Mouse (Mus musculus) left cerebral cortex, adult 2 months (tissue): ENCODE measurements at regions not wholly inside any gene's neighbourhood (a gene's known extent, or its start where the extent isn't known, plus 50 kb on each side); places are given as distances from the start of the nearest gene placed in this dataset.

Experiments used
- DNase-seq, 2 experiments: peaks; one replicate each; pipeline ENCODE4 v3.0.0; 2021 to 2022; ENCODE audit warnings: low spot score in 2 of 2, mixed read lengths in 1 of 2; ENCODE audit errors: extremely low spot score in 1 of 2
- H3K27ac ChIP-seq: fragments of 200-600 bp; 2 replicates; pipeline ENCODE4 v1.8.1; 2022
- H3K4me3 ChIP-seq: fragments of 200-600 bp; 2 replicates; pipeline ENCODE4 v1.8.1; 2022
- CTCF ChIP-seq: fragments of 200-600 bp; IDR thresholded peaks from 2 replicates; pipeline ENCODE4 v1.8.1; 2022; ENCODE audit warnings: antibody characterized with exemption, mild to moderate bottlenecking, moderate library complexity
- intact Hi-C: fragments of 180-260 bp; cut with DNase I; formaldehyde crosslinking; loops from one replicate; pipeline ENCODE4 v1.15.1; 2025

- no peak for DNase-seq
- intact Hi-C loops = no loop called here
- Histone ChIP-seq H3K4me3 (no peak overlapping the region), H3K27ac (no peak overlapping the region)
- TF ChIP-seq CTCF = no peak
Observed at GRCm38 (mm10) chr6:84376666-84377065, 217.0 kb downstream of the Cyp26b1 start.

- intact Hi-C loops = no loop called here
- Histone ChIP-seq H3K4me3 (no peak overlapping the region), H3K27ac (no peak overlapping the region)
- peak; percentile 82 for TF ChIP-seq CTCF
- DNase-seq = peak; percentile 28 to 38
Observed at GRCm38 (mm10) chr6:84375498-84375897, 218.2 kb downstream of the Cyp26b1 start.

- TF ChIP-seq CTCF = no peak
- intact Hi-C loops = no loop called here
- DNase-seq = no peak
- no peak overlapping the region for H3K27ac ChIP-seq
- H3K4me3 ChIP-seq = no peak overlapping the region
Observed at GRCm38 (mm10) chr6:84366365-84366764, 227.3 kb downstream of the Cyp26b1 start.

- intact Hi-C loops = no loop called here
- no peak for DNase-seq
- TF ChIP-seq CTCF = no peak
- no peak overlapping the region for H3K27ac ChIP-seq
- no peak overlapping the region for H3K4me3 ChIP-seq
Observed at GRCm38 (mm10) chr6:84365914-84366313, 227.8 kb downstream of the Cyp26b1 start.

- intact Hi-C loops = no loop called here
- H3K4me3 ChIP-seq = no peak overlapping the region
- DNase-seq = no peak
- TF ChIP-seq CTCF = no peak
- H3K27ac ChIP-seq = no peak overlapping the region
Observed at GRCm38 (mm10) chr6:84364964-84365363, 228.7 kb downstream of the Cyp26b1 start.

GRCm38 (mm10) chr6:84362331-84362730 is 231.4 kb downstream of the Cyp26b1 start:
- H3K4me3 ChIP-seq = no peak overlapping the region
- no peak for TF ChIP-seq CTCF
- intact Hi-C loops = no loop called here

GRCm38 (mm10) chr6:84357911-84358310 is 235.8 kb downstream of the Cyp26b1 start:
- TF ChIP-seq CTCF = no peak
- H3K4me3 ChIP-seq = no peak overlapping the region
- intact Hi-C loops = no loop called here
- H3K27ac ChIP-seq = no peak overlapping the region
- no peak for DNase-seq

More at GRCm38 (mm10) chr6:84362331-84362730, 231.4 kb downstream of the Cyp26b1 start:
- DNase-seq = no peak
- H3K27ac ChIP-seq = no peak overlapping the region

GRCm38 (mm10) chr6:84353425-84354220 is 240.1 kb downstream of the Cyp26b1 start:
- H3K27ac ChIP-seq = no peak overlapping the region
- intact Hi-C loops = no loop called here
- TF ChIP-seq CTCF = no peak
- DNase-seq = no peak
- no peak overlapping the region for H3K4me3 ChIP-seq

- Histone ChIP-seq H3K27ac (no peak overlapping the region), H3K4me3 (no peak overlapping the region)
- no peak for TF ChIP-seq CTCF
- DNase-seq = no peak
- intact Hi-C loops = no loop called here
Observed at GRCm38 (mm10) chr6:84344936-84345335, 248.8 kb downstream of the Cyp26b1 start.

GRCm38 (mm10) chr6:84333666-84334179 is 260.0 kb downstream of the Cyp26b1 start:
- intact Hi-C loops = no loop called here
- DNase-seq = no peak
- no peak for TF ChIP-seq CTCF
- Histone ChIP-seq H3K4me3 (no peak overlapping the region), H3K27ac (no peak overlapping the region)

GRCm38 (mm10) chr6:84329106-84329505 is 264.6 kb downstream of the Cyp26b1 start:
- no peak for DNase-seq
- no peak for TF ChIP-seq CTCF
- no peak overlapping the region for H3K27ac ChIP-seq
- intact Hi-C loops = loop anchor here (10.0 kb wide), 2 partner anchors 406 to 586 kb away; no protein-coding TSS in a partner anchor
- no peak overlapping the region for H3K4me3 ChIP-seq

GRCm38 (mm10) chr6:84328030-84328390 is 265.7 kb downstream of the Cyp26b1 start:
- Histone ChIP-seq H3K27ac (no peak overlapping the region), H3K4me3 (no peak overlapping the region)
- TF ChIP-seq CTCF = no peak
- no peak for DNase-seq
- intact Hi-C loops = loop anchor here (10.0 kb wide), 2 partner anchors 407 to 587 kb away; no protein-coding TSS in a partner anchor
